Mouse (Mus musculus) gastrocnemius, postnatal 14 days (tissue): ENCODE data around the gene AC170998.1. TPM values are rescaled to one million over a fixed set of nuclear protein-coding genes. Genes with fewer than 3 reads are reported as not detected.
A peak's percentile ranks its signal among the peaks of the same experiment; 100 is the strongest.

Source experiments
- DNase-seq: peaks from one replicate; pipeline ENCODE4 v3.0.0; 2021; ENCODE audit warnings: mixed read lengths
- intact Hi-C: fragments of 180-260 bp; cut with DNase I; formaldehyde crosslinking; loops from one replicate; pipeline ENCODE4 v1.15.1; 2025; ENCODE audit warnings: low total_unique reads
- long read RNA-seq, 2 experiments: library from polyadenylated mRNA; stranded (forward); transcript quantifications; one replicate each; pipeline ENCODE4 v2.0.0; 2021
- total RNA-seq, 2 experiments: library from RNA; stranded (reverse); gene quantifications; 2 replicates each; pipeline ENCODE4 v1.2.3; 2021

AC170998.1 gene
- under 1 TPM in 1 of 2 experiments, not detected in 1; 0.53 TPM for total RNA-seq
- long read RNA-seq, experiment 1 = 0 reads
- long read RNA-seq, experiment 2 = 0 reads

DNA sequence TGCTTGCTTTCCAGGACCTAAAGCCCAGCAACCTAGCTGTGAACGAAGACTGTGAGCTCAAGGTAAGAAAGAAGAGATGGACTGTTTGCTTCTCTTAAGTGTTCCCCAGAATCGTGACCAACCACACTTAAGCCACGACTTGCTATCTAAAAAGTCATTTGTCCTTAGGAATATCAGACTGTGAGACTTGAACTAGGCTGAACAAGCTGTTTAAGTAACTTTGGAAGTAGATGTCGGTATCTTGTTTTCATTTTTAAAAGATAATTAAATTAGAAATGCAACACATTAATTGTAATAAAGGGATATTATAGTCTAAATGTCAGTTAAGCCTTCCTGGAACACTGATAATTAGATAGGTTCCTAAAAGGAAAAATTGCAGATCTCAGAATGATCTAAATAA is at the start of gene AC170998.1:
TSS of gene AC170998.1 (plus strand) at position 301 of the 400 bp plus-strand sequence.
- DNase-seq = no peak
- intact Hi-C loops = no loop called here

DNA sequence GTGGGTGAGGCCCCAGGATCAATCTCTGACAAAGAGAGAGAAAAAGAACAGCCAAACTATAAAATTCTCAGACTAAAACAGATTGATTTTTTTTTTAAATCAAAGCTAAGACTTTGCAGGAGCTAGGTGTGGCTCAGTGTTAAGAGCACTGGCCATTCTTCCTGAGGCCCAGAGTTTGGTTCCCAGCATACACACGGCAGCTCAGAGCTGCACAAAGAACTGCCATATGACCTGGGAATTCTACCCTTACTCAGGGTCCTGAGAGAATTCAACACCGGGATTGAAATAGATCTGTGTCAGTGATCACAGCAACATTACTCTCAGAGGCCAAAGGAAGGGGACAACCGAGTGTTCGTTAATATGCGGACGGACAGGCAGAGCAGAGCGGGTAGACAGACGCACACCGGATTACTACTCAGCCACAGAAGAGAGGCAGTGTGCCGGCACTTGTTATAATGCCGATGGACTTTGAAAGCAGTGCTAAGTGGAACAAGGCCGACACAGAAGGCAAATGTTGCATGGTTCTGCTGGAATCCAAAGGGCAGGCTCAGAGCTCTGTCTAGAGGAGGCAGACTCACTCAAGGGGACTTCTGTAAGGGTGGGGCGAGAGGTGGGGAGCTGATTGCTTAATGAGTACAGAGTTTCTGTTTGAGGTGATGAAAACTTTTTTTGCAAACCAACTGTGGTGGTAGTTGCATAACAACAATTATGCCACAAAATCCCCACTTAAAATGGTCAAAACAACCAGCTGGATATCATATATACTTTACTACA is 43.4 kb upstream of the AC170998.1 start:
- intact Hi-C loops = no loop called here
- DNase-seq = no peak

DNA sequence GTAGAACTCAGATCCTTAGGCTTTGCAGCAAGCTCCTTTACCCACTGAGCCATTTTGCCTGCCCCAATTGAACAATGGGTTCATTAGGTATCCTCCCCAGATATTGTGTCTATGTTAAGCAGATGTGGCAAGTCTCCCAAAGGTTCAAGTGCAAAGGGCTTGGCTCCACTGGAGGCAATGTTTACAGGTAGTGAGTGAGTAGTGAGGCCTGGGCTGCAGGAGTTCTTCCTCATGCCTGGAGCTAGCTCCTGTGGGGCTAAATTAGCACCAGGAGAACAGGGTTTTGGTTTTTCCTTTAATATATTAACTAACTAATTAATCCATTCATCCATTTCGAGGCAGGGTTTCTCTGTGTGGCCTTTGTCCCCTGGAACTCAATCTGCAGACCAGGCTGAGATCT is 42.3 kb upstream of the AC170998.1 start:
- intact Hi-C loops = no loop called here
- no peak for DNase-seq

DNA sequence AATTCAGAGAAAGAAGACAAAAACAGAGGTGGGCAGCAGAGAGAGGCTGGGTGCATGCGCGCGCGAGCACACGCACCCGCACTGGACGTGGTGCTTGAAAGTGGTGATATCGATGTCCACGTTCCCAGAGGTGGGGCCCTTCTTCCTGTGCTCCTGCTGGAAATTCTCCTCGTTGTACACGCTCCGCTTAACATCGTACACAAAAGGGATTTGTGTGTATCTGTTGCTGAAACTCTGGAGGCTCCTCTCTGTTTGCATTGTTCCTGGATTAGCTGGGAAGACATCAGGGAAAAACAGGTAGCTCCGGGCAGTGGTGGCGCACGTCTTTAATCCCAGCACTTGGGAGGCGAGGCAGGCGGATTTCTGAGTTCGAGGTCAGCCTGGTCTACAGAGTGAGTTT is 41.3 kb upstream of the AC170998.1 start:
- intact Hi-C loops = no loop called here
- DNase-seq = no peak

DNA sequence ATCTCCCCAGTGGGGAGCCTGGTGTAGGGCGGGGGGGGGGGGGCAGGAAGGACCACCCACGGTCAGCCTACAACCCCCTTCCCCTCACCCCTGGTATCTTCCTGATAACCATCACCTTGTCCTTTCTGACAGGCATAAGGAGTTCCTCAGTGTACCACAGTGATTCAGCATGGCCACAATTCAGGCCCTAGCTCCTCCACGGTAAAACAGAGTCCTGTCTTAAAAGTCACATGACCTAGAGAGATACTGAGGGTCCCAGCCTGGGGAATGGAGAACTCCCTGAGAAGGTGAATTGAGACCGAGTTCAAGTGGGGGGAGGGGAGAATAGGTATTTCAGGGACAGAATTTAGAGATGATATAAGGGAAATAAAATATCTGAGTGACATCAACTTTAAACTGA is 38.5 kb upstream of the AC170998.1 start:
- intact Hi-C loops = no loop called here
- DNase-seq = no peak

DNA sequence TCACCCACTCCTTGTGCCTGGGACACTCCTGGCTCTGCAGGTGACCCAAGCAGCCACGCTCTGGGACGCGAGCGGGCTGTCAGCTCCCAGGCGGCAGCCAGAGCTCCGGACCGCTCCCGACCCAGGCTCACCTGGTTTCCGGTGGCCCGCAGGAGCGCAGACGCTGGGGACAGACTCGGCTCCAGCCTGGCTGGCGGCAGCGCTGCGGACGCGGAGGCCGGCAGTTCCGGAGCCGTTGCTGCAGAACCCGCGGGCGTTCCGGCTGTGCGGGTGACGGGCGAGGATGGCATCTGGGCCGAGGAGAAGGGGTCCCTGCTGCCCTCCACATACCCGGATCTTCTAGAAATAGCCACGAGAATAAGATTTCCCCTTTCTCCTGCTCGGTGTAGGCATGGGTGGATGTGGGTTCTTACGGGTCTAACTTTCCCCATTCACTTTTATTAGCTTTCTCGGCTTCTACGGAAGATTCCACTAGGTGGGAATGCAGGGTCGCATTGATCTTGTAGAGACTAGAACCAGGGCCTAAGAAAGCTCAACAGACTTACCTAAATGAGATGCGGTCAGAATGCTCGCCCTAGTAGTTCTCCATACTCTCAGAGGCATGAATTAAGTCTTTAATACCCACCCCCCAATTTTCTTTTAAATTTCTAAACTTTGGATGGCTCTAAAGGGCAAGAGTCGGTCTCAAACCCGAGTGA is 36.1 kb upstream of the AC170998.1 start, which contains the start of gene Slc26a8:
TSS of gene Slc26a8 (minus strand) at position 648 of the 698 bp plus-strand sequence.
- DNase-seq = no peak
- intact Hi-C loops = loop anchor here (10.0 kb wide), 1 partner anchor 65 kb away; no protein-coding TSS in a partner anchor

DNA sequence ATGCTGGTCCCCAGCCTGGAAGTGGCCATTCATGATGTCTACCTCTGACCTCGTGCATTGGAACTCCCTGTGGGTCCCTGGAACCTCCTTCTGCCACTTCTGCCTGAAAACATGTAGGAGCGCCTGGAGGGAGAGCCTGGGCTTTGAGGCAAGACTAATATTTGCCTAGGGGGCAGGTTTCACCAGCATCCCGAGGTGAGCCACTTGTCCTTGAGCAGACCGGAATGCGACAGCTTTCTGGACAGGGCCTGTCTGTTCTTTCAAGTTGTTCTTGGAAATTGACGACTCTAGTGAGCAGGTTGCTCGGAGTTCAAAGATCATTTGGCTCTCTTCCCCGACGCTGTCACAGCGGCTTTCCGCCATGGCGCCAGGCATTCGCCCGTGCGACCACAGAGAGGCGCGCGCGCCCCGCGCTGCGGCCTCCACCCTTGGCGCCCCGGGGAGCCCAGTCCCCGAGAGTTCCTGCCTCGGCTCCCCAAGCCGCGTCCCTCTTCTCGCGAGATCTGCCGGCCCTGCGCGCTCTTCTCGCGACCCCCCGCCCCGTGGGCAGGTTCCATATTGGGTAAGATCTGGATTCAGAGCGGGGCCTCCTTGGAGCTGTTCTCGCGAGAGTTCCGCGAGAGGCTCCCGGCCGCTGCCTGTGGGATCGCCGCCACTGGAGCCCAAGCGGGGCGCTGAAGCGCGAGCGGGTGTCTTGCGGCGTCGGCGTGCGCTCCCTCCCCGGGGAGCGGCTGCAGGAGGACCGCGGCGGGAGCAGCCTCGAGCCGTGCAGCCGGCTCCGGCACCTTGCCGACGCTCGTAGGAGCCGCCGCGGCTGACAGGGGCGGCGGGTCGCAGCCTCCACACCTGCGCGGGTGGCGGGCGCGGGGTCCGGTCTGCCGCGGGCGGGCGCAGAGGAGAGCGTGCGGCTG is 34.9 kb upstream of the AC170998.1 start, which contains the start of gene Mapk14:
TSS of gene Mapk14 (plus strand) at position 554 of the 911 bp plus-strand sequence.
- intact Hi-C loops = loop anchor here (10.0 kb wide), 1 partner anchor 64 kb away; no protein-coding TSS in a partner anchor
- peak; percentile 99 for DNase-seq

DNA sequence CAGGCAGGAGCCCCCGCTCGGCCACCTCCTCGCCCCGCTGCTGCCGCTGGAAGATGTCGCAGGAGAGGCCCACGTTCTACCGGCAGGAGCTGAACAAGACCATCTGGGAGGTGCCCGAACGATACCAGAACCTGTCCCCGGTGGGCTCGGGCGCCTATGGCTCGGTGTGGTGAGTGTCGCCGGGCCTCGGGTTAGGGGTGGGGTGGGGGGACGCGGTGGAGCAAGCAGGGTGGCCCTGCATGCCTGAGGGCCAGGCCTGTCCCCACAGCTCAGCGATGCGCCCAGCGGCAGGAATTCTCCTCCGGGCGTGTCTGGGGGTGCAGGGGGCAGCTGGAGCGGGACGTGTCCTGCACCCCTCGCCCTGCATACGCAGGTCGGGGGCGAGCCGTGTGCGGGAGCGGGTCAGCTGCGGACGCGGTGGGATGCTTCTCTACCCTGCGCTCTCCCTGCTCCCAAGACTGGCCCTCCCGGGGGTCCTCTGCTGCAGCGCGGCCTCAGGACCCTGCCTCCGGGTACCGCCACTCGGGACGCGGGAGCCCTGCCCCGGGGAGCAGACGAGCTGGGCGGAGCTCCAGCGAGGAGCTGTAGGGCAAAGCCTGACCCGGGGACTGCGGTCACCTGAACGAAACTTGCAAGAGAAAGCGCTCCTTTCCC is 34.1 kb upstream of the AC170998.1 start:
- DNase-seq = peak; percentile 61
- intact Hi-C loops = loop anchor here (10.0 kb wide), 1 partner anchor 63 kb away; no protein-coding TSS in a partner anchor

DNA sequence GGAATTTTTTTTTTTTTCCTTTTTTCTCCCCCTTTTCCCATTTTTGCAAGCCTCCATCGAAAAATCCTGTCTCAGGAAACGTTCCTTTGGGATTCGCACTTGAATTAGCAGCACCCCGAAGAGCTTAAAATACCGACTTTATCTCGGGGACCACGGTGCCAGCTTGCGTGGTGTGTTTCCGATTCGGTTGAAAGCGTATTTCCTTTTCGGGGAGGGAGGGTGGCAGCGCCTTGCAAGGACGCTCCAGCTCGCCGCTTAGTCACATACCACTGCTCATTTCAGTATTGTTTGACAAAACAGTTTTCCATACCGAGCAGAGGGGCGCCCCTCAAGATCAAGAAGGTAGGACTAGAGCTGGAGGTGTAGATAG is 33.6 kb upstream of the AC170998.1 start:
- intact Hi-C loops = loop anchor here (10.0 kb wide), 1 partner anchor 62 kb away; no protein-coding TSS in a partner anchor
- DNase-seq = peak; percentile 25

DNA sequence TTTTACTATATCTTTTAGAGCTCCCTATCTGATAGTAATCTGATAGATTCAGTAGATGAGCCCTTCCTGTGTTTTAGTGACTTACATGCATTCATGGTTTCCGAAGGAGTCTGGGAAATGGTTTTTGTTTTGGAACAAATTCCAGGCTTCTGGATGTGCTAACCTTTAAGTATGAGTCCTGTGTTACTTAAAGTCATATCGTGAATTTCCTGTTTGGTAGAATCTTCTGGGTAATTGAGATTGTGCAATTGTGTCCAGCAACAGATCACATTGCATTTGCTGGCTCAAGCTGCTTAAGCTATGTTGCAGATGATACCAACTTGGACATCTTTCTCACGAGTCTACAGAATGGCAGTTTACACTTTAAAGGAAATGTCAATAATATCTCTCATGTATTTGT is 32.8 kb upstream of the AC170998.1 start:
- intact Hi-C loops = loop anchor here (10.0 kb wide), 1 partner anchor 62 kb away; no protein-coding TSS in a partner anchor
- DNase-seq = no peak

DNA sequence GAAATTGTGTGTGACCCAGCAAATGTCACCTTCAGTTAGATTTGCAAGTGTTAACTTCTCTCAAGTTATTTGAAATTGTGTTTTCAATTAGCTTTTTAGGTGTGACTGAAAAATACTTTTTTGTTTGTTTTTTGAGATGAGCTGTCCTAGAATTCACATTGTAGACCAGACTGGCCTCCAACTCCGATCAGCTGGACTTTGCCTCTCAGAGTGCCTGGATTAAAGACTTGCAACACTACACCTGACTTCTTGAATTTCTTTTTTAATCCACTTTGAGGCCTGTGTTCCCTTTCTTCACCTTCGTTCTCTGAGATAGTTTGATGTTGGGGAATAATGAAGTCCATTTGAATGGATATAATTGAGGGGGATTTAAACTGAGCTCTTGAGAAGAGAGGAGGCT is 31.8 kb upstream of the AC170998.1 start:
- intact Hi-C loops = loop anchor here (10.0 kb wide), 1 partner anchor 61 kb away; no protein-coding TSS in a partner anchor
- DNase-seq = no peak

DNA sequence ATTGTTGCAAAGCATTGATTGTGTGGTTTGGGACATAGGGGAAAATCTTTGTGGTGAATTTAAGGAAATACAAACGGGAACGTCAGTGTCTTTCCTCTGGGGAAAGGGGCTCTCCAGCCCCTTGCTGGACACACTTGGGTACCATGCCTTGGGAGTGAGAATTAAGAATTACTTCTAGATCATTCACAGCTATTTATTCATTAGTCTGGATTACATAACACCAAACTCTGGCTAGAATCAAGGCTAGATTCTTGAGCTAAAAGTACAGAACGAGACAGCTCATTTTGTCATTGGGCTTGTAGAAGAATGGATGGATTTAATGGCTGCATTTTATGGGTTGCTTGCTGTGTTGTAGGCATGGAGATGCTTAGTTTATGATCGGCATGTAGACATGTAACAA is 31.1 kb upstream of the AC170998.1 start:
- DNase-seq = no peak
- intact Hi-C loops = loop anchor here (10.0 kb wide), 1 partner anchor 60 kb away; no protein-coding TSS in a partner anchor

DNA sequence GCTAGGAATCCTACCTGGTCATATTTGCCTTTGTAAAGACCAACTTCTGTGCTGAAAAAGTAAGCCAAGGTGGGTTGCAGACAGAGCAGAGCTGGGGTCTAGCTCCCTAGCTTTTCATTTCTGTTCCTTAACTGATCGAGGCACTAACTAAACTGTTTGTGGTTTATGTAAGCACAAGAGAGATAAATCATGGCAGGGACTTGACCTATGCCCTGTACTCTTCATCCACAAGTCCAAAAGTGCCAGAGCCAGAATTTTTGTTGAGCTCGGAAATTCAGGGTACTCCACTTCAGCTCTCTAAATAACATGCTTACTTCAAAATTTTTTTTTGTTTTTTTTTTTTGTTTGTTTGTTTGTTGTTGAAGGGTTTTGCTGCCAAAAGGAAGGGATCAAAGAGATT is 29.2 kb upstream of the AC170998.1 start:
- intact Hi-C loops = loop anchor here (10.0 kb wide), 1 partner anchor 58 kb away; no protein-coding TSS in a partner anchor
- DNase-seq = no peak

DNA sequence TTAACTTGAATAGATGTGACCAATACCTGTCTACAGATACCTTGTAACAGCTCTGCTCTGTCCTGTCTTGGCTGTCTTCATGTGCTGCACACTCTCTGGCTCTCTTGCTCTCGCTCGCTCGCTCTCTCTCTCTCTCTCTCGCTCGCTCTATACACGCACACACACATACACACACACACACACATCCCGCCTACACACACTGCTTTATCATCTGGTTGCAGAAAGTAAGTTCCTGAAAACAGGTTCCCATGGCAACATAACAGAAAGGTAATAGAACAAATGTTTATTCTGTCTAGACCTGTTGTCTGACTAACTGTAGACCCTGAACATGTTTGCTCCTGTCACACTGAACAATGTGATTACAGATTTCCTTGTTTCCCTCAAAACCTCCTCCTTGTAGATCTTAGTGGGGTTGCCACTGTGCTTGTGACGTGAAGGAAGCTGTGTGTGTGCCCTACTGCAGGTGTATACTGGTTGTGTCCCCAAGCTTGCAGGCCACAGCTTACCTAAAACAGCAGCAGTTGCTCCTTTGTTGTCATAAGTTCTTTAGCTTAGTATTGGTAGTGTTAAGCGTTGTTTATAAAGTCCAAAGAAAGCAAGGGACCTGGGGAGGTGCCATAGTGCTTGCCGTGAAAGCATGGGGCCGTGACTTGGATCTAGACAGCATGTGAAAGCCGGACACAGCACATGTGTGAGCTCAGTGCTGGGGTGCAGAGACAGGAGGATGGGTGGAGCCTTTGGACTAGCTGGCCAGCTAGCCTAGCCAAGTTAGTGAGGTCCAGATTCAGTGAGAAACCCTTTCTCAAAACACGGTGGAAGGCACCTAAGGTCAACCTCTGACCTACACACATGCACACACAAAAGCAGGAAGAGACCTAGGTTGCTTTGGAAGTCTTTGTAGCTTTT is 28.3 kb upstream of the AC170998.1 start:
- intact Hi-C loops = loop anchor here (10.0 kb wide), 1 partner anchor 57 kb away; no protein-coding TSS in a partner anchor
- peak; percentile 23 for DNase-seq

DNA sequence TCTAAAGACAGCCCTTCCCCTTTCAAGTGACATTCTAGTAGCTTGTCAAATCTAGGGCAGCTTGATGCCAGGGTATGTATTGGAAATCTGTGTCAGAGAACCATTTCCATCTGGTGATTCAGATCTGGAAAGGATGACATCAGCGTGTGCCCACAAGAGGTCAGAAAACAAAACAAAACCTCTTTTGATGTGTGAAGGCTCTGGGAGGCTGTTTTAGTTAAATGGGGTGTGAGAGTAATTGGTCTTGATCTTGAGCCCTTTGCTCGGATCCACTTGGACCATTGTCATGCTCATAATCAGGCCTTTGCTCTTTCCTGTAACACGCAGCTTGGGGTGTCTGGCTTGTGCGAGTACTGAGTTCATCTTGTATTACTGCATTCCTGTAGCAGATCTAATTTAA is 27.6 kb upstream of the AC170998.1 start:
- intact Hi-C loops = loop anchor here (10.0 kb wide), 1 partner anchor 57 kb away; no protein-coding TSS in a partner anchor
- no peak for DNase-seq

DNA sequence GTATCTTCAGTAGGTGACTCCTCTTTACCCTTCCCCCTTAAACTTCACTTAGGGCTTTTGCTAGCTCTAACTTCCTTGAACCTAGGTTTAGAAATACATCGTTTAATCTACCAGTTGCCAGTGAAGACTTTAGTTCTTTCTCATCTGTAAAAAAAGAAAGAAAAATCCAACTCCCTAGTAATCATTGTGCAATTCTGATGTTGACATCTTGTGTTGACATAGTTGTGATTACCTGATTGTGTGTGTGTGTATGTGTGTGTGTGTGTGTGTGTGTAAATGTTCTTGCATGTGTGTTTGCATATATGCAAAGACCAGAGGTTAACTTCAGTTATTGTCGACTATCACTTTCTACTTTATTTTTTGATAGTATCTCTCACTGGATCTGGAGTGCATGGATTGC is 27.2 kb upstream of the AC170998.1 start:
- DNase-seq = no peak
- intact Hi-C loops = loop anchor here (10.0 kb wide), 1 partner anchor 56 kb away; no protein-coding TSS in a partner anchor

DNA sequence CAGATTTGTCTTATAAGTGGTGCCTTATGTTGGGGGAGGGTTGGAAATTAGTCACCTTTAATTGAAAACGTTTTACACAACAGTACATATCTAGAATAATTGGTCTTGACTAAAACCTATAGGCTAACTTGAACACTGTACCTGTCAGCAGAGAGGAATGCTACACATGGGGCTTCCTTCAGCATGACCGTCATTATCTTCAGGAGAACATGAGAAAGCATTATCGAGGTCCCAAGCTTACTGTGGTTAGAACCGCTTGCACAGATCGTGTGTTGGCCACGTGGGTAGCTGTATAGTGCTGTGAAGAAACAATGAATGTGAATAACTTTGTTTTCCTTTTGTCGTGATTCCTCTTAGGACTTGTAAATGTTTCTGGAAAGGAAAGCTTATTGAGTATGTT is 26.1 kb upstream of the AC170998.1 start:
- no peak for DNase-seq
- intact Hi-C loops = loop anchor here (10.0 kb wide), 1 partner anchor 55 kb away; no protein-coding TSS in a partner anchor
